Mouse (Mus musculus): ENCODE measurements around the gene Sh2d5. TPM values are rescaled to one million over a fixed set of nuclear protein-coding genes. Genes with fewer than 3 reads are reported as not detected.

The Sh2d5 gene
- polyA plus RNA-seq, 1 experiment from 2014 or later, result 0.40 TPM

DNA sequence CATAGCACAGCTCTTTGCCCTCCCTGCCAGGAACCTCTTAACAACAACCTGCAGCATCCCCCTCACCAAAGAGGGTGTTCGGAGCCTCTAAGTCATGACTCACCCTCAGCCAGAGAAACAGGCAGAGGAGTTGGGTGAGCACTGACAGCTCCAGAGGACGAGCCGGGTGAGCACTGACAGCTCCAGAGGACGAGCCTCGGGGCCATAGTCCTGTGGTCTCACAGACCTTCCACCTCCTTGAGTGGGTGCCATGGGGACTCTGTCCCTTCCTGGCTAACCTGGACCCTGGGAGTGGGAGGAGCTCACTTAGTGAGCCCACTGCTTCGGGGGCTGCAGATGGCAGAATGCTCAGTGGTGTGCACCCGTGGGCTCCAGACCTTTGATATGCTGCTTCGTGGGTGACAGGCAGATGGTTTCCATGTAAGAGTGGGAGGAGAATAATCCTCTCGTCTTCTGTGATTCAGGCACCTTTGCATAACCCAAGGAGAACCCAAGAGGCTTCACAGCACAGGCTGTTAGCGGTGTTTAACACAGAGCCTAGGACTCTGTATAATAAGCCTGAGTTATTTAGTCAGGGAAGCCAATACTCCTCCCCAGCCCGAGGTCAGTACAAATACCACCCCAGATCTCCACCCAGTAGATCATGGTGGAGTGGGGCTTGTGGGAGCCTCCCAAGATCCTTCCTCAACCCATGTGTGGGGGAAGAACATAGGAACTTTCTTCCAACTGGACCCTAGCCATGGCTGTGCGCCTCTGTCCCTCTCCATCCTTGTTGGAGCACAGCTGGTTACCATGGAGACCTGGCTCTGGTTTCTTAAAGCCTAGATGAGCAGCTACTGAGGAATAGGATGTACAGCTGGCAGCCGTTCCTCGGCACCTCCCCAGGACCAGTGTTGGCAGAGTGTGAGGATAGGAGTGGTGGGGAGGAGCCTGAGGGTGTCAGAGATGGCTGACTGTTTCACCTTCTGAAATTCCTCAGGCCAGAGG, 22.1 kb downstream of the Sh2d5 start:
- Histone ChIP-seq H3K9me3 (ENCODE audit: low read length) (no peaks in the 10 kb centered on the region), H3K27me3 (ENCODE audit: insufficient read depth, low read length) (no peaks in the 10 kb centered on the region), H3K4me2 (ENCODE audit: low read depth, low read length) (no peak overlapping the region), H3K36me3 (replicated peaks; ENCODE audit: insufficient read depth, low read length) (no peaks in the 10 kb centered on the region), H3K9ac (replicated peaks) (no peak overlapping the region), H3K4me3 (ENCODE audit: low read depth, low read length) (no peak overlapping the region), H3K27ac (ENCODE audit: low read depth) (no peak overlapping the region), H3K4me1 (ENCODE audit: insufficient read depth) (no peaks in the 10 kb centered on the region)
- TF ChIP-seq CTCF (IDR thresholded peaks at IDR 0.05; ENCODE audit: low read depth), result no peak
- no peak for TF ChIP-seq EP300 (IDR thresholded peaks at IDR 0.05; ENCODE audit: low read depth)
- 70% methylated on average over 14 of the region's 14 CpGs for WGBS (ENCODE audit: insufficient replicate concordance)
- no peak for DNase-seq
- no peak for ATAC-seq

- DNase-seq (no peak), ATAC-seq (no peak)
Measured at GRCm38 (mm10) chr4:138278346-138278745, 28.1 kb downstream of the Sh2d5 start.

GRCm38 (mm10) chr4:138282834-138283233, 32.6 kb downstream of the Sh2d5 start:
- Histone ChIP-seq H3K27ac (ENCODE audit: low read depth) (no peak overlapping the region), H3K9ac (replicated peaks) (no peak overlapping the region), H3K4me2 (ENCODE audit: low read depth, low read length) (no peak overlapping the region), H3K27me3 (ENCODE audit: insufficient read depth, low read length) (no peaks in the 10 kb centered on the region), H3K4me3 (ENCODE audit: low read depth, low read length) (no peak overlapping the region), H3K9me3 (ENCODE audit: low read length) (no peaks in the 10 kb centered on the region), H3K36me3 (replicated peaks; ENCODE audit: insufficient read depth, low read length) (no peaks in the 10 kb centered on the region), H3K4me1 (ENCODE audit: insufficient read depth) (no peaks in the 10 kb centered on the region)
- peak; percentile 78 for DNase-seq
- WGBS (ENCODE audit: insufficient replicate concordance), result 18% methylated on average over 4 of the region's 4 CpGs
- TF ChIP-seq CTCF (IDR thresholded peaks at IDR 0.05; ENCODE audit: low read depth) (peak; percentile 100), EP300 (IDR thresholded peaks at IDR 0.05; ENCODE audit: low read depth) (no peak)
- ATAC-seq, result peak; percentile 91

More at GRCm38 (mm10) chr4:138278346-138278745, 28.1 kb downstream of the Sh2d5 start:
- no peak for TF ChIP-seq EP300 (IDR thresholded peaks at IDR 0.05; ENCODE audit: low read depth)
- TF ChIP-seq CTCF (IDR thresholded peaks at IDR 0.05; ENCODE audit: low read depth), result no peak
- H3K4me1 ChIP-seq (ENCODE audit: insufficient read depth), result no peaks in the 10 kb centered on the region
- H3K9ac ChIP-seq (replicated peaks), result no peak overlapping the region
- no peaks in the 10 kb centered on the region for H3K36me3 ChIP-seq (replicated peaks; ENCODE audit: insufficient read depth, low read length)
- no peak overlapping the region for H3K4me2 ChIP-seq (ENCODE audit: low read depth, low read length)
- H3K4me3 ChIP-seq (ENCODE audit: low read depth, low read length), result no peak overlapping the region
- H3K27ac ChIP-seq (ENCODE audit: low read depth), result no peak overlapping the region
- no peaks in the 10 kb centered on the region for H3K9me3 ChIP-seq (ENCODE audit: low read length)
- no peaks in the 10 kb centered on the region for H3K27me3 ChIP-seq (ENCODE audit: insufficient read depth, low read length)
- 76% methylated on average over 7 of the region's 7 CpGs for WGBS (ENCODE audit: insufficient replicate concordance)

- WGBS (ENCODE audit: insufficient replicate concordance), result 73% methylated on average over 12 of the region's 12 CpGs
Measured at GRCm38 (mm10) chr4:138286411-138286810, 36.2 kb downstream of the Sh2d5 start.

DNA sequence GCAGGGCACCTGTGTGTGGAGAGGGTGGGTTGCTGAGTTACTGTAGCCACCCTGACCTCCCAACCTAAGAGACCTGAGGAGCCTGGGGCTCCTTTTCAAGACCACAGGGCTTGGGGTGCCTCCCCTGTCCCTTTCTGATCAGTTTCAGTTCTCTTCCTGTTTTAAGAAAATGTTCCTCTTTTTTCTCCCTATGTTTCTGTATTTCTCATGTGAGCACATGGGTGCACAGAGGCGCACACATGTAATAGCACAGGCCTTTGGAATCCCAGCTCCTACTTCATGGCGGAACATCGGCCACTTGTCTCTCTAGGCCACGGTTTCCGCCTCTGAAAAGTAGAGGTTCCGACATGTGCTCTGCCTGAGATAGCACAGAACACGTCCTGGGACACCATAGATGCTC, 38.5 kb downstream of the Sh2d5 start:
- Histone ChIP-seq H3K9ac (replicated peaks) (no peak overlapping the region), H3K27me3 (ENCODE audit: insufficient read depth, low read length) (no peaks in the 10 kb centered on the region), H3K4me2 (ENCODE audit: low read depth, low read length) (no peak overlapping the region), H3K4me3 (ENCODE audit: low read depth, low read length) (no peak overlapping the region), H3K4me1 (ENCODE audit: insufficient read depth) (no peaks in the 10 kb centered on the region), H3K27ac (ENCODE audit: low read depth) (no peak overlapping the region), H3K9me3 (ENCODE audit: low read length) (no peaks in the 10 kb centered on the region), H3K36me3 (replicated peaks; ENCODE audit: insufficient read depth, low read length) (no peaks in the 10 kb centered on the region)
- DNase-seq, result no peak
- ATAC-seq, result no peak
- TF ChIP-seq CTCF (IDR thresholded peaks at IDR 0.05; ENCODE audit: low read depth) (no peak), EP300 (IDR thresholded peaks at IDR 0.05; ENCODE audit: low read depth) (no peak)
- WGBS (ENCODE audit: insufficient replicate concordance), result 69% methylated on average over 7 of the region's 7 CpGs

More at GRCm38 (mm10) chr4:138286411-138286810, 36.2 kb downstream of the Sh2d5 start:
- no peaks in the 10 kb centered on the region for H3K36me3 ChIP-seq (replicated peaks; ENCODE audit: insufficient read depth, low read length)
- no peak overlapping the region for H3K9ac ChIP-seq (replicated peaks)
- no peak for ATAC-seq
- H3K4me3 ChIP-seq (ENCODE audit: low read depth, low read length), result no peak overlapping the region
- no peak for DNase-seq
- H3K27me3 ChIP-seq (ENCODE audit: insufficient read depth, low read length), result no peaks in the 10 kb centered on the region
- no peak overlapping the region for H3K4me2 ChIP-seq (ENCODE audit: low read depth, low read length)
- no peaks in the 10 kb centered on the region for H3K4me1 ChIP-seq (ENCODE audit: insufficient read depth)
- TF ChIP-seq EP300 (IDR thresholded peaks at IDR 0.05; ENCODE audit: low read depth) (no peak), CTCF (IDR thresholded peaks at IDR 0.05; ENCODE audit: low read depth) (no peak)
- no peak overlapping the region for H3K27ac ChIP-seq (ENCODE audit: low read depth)
- H3K9me3 ChIP-seq (ENCODE audit: low read length), result no peaks in the 10 kb centered on the region

DNA sequence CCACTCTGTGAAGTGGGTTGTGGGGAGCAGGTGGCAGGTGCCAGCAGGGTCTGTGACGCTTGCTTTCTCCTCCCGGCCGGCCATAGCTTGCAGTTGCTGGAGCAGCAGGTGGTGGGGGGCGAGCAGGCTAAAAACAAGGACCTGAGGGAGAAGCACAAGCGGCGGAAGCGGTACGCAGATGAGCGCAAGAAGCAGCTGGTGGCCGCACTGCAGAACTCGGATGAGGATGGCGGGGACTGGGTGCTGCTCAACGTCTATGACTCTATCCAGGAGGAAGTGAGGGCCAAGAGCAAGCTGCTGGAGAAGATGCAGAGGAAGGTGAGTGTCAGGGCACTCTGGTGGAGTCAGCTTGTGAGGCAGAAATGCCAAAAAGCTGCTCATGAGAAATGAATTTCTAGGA, 41.8 kb downstream of the Sh2d5 start:
- Histone ChIP-seq H3K4me1 (ENCODE audit: insufficient read depth) (no peaks in the 10 kb centered on the region), H3K9me3 (ENCODE audit: low read length) (no peaks in the 10 kb centered on the region), H3K27me3 (ENCODE audit: insufficient read depth, low read length) (no peaks in the 10 kb centered on the region), H3K27ac (ENCODE audit: low read depth) (no peak overlapping the region), H3K4me2 (ENCODE audit: low read depth, low read length) (no peak overlapping the region), H3K36me3 (replicated peaks; ENCODE audit: insufficient read depth, low read length) (no peaks in the 10 kb centered on the region), H3K4me3 (ENCODE audit: low read depth, low read length) (no peak overlapping the region), H3K9ac (replicated peaks) (no peak overlapping the region)
- TF ChIP-seq CTCF (IDR thresholded peaks at IDR 0.05; ENCODE audit: low read depth) (no peak), EP300 (IDR thresholded peaks at IDR 0.05; ENCODE audit: low read depth) (no peak)
- WGBS (ENCODE audit: insufficient replicate concordance), result 85% methylated on average over 13 of the region's 13 CpGs
- DNase-seq (no peak), ATAC-seq (no peak)

Data from liver, postnatal 0 days (tissue).